Mouse (Mus musculus) bone marrow, adult 2 months (tissue): ENCODE measurements at regions not wholly inside any gene's neighbourhood (a gene's known extent, or its start where the extent isn't known, plus 50 kb on each side); places are given as distances from the start of the nearest gene placed in this dataset.

Experiments
- CTCF ChIP-seq: fragments of 200-500 bp; IDR thresholded peaks from 2 replicates; pipeline ENCODE4 v1.5.1; 2011; ENCODE audit warnings: low read length, control low read depth; ENCODE audit not compliant: control insufficient read depth, insufficient read depth
- POLR2A ChIP-seq: fragments of 200-500 bp; IDR thresholded peaks from 2 replicates; pipeline ENCODE4 v1.6.1; 2011; ENCODE audit warnings: low read depth, mild to moderate bottlenecking, control low read depth, low read length, borderline replicate concordance; ENCODE audit not compliant: control insufficient read depth

- TF ChIP-seq CTCF, result no peak
- TF ChIP-seq POLR2A, result no peak
Observed at GRCm38 (mm10) chr2:84066785-84067526, 76.6 kb downstream of the Gm13691 start.
